Mouse (Mus musculus) megakaryocyte, embryonic 14.5 days (primary cell): ENCODE data around the gene Cabcoco1.

ENCODE experiments used
- FLI1 ChIP-seq: IDR thresholded peaks from 2 replicates; pipeline ENCODE4 v1.6.1; 2012; ENCODE audit warnings: low read length, inconsistent platforms, mixed read lengths
- GATA1 ChIP-seq: IDR thresholded peaks from 3 replicates; pipeline ENCODE4 v1.6.1; 2012; ENCODE audit warnings: mixed read lengths, low read length, inconsistent platforms, borderline replicate concordance

DNA sequence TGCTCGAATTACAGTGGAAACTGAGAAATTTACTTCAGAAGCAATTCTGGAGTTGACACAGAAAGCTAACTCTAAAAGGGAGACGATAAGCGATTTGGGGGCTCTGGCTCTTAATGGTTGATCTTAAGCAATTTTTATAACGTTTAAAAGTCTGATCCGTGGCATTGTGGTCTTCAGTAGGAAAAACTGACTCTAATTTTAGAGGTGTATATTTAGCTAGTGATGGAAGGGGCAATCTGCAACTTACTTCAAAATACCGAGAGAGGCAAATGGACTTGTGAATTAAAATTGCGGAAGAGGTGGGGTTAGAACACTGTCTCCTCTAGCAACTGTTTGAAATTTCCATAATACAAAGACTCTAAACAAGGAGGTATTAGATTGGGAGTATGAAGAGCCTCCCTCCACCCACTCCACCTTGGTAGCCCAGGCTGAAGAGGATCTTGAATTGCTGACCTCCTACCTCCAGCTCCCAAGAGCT lies 286 bp upstream of the Cabcoco1 start:
- TF ChIP-seq FLI1 (no peak), GATA1 (no peak)
